Mouse (Mus musculus) bone marrow, adult 2 months (tissue): ENCODE measurements around the gene Plcb1. TPM values are rescaled to one million over a fixed set of nuclear protein-coding genes. Genes with fewer than 3 reads are reported as not detected.

Source experiments
- H3K27ac ChIP-seq: fragments of 200-500 bp; 2 replicates; pipeline ENCODE4 v1.5.1; 2012; ENCODE audit warnings: low read depth, mild to moderate bottlenecking, control low read depth, inconsistent platforms, low read length; ENCODE audit not compliant: control insufficient read depth, poor library complexity, insufficient read depth
- H3K4me1 ChIP-seq: fragments of 200-500 bp; 2 replicates; pipeline ENCODE4 v1.6.1; 2011; ENCODE audit warnings: low read length; ENCODE audit not compliant: control insufficient read depth, insufficient read depth
- H3K4me3 ChIP-seq: fragments of 200-500 bp; replicated peaks from 2 replicates; pipeline ENCODE3; 2011; ENCODE audit warnings: mild to moderate bottlenecking, low read depth, low read length, control low read depth; ENCODE audit not compliant: control insufficient read depth
- CTCF ChIP-seq: fragments of 200-500 bp; IDR thresholded peaks from 2 replicates; pipeline ENCODE4 v1.5.1; 2011; ENCODE audit warnings: low read length, control low read depth; ENCODE audit not compliant: control insufficient read depth, insufficient read depth
- POLR2A ChIP-seq: fragments of 200-500 bp; IDR thresholded peaks from 2 replicates; pipeline ENCODE4 v1.6.1; 2011; ENCODE audit warnings: low read depth, mild to moderate bottlenecking, control low read depth, low read length, borderline replicate concordance; ENCODE audit not compliant: control insufficient read depth
- WGBS: fragments of 180-500 bp; shearing (Covaris S2); methylation state at CpG from one replicate; pipeline ENCODE4 v1.1.7; 2018; 5-methylcytosine and 5-hydroxymethylcytosine counted together
- polyA plus RNA-seq: library from polyadenylated mRNA; stranded (reverse); fragments of >200 nt; gene quantifications from 2 replicates; pipeline ENCODE4 v1.2.4, GENCODE M21; 2011; ENCODE audit warnings: low replicate concordance; ENCODE audit not compliant: missing spikeins, insufficient read depth, insufficient read length

Gene Plcb1
- polyA plus RNA-seq, 1 experiment: 5.6 TPM

- Histone ChIP-seq H3K4me1 (no peaks in the 10 kb centered on the region), H3K27ac (no peak overlapping the region), H3K4me3 (no peak overlapping the region)
- WGBS: 79% methylated on average over 4 of the region's 4 CpGs
- TF ChIP-seq POLR2A (no peak), CTCF (no peak)
These were observed 265.8 kb downstream of the Plcb1 start for GRCm38 (mm10) chr2:135051540-135052288.

GRCm38 (mm10) chr2:135053391-135053790 is 267.5 kb downstream of the Plcb1 start:
- H3K4me1 ChIP-seq: no peaks in the 10 kb centered on the region
- TF ChIP-seq POLR2A: no peak
- TF ChIP-seq CTCF: no peak
- no peak overlapping the region for H3K4me3 ChIP-seq
- WGBS: 6% methylated on average over 3 of the region's 3 CpGs
- no peak overlapping the region for H3K27ac ChIP-seq

GRCm38 (mm10) chr2:135067419-135067818 is 281.6 kb downstream of the Plcb1 start:
- TF ChIP-seq CTCF: no peak
- no peak for TF ChIP-seq POLR2A
- Histone ChIP-seq H3K4me1 (no peaks in the 10 kb centered on the region), H3K27ac (no peak overlapping the region), H3K4me3 (no peak overlapping the region)

GRCm38 (mm10) chr2:135071349-135071748 is 285.5 kb downstream of the Plcb1 start:
- Histone ChIP-seq H3K4me1 (no peaks in the 10 kb centered on the region), H3K4me3 (no peak overlapping the region), H3K27ac (no peak overlapping the region)
- WGBS: 84% methylated on average over 4 of the region's 4 CpGs
- TF ChIP-seq CTCF (no peak), POLR2A (no peak)

DNA sequence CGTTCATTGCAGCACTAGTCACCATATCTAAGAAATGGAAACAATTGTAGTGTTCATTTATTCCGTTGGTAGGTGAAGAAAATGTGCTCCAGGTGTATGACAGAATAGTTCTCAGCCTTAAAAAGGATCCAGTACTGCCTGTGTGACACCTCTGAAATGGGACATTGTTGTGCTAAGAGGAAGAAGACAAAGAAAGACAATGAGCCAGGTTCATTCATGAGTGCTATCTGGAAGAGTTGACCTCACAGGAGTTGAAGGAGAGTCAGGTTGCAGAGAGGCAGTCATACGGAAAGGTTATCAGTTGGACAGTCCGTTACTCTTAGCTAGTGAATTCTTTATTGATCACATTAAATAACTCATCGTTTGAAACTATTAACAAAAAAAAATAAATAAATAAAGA is 286.6 kb downstream of the Plcb1 start:
- no peaks in the 10 kb centered on the region for H3K4me1 ChIP-seq
- TF ChIP-seq POLR2A (no peak), CTCF (no peak)
- WGBS: 73% methylated on average over 5 of the region's 5 CpGs
- no peak overlapping the region for H3K4me3 ChIP-seq
- no peak overlapping the region for H3K27ac ChIP-seq

DNA sequence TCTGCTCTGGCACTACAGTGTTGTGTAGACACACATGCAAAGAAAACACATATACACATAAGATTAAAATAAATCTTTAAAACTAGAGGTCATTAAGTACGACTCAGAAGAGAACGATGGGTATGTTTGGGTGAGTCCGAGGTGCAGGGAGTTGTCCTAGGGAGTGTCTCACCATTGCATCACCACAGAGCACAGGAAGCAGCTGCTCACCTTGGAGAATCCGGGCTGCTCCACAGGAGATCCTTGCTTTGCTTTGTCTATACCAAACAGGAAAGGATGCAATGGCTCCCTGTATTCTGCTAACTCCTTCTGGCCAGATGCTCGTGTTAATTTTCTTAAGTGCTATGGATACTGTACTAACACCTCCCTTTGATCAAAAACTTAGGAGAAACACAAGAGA is 287.1 kb downstream of the Plcb1 start:
- Histone ChIP-seq H3K4me1 (no peaks in the 10 kb centered on the region), H3K27ac (no peak overlapping the region), H3K4me3 (no peak overlapping the region)
- no peak for TF ChIP-seq POLR2A
- no peak for TF ChIP-seq CTCF
- 77% methylated on average over 5 of the region's 5 CpGs for WGBS

- TF ChIP-seq CTCF (no peak), POLR2A (no peak)
- 40% methylated on average over 1 of the region's 1 CpGs for WGBS
- Histone ChIP-seq H3K27ac (no peak overlapping the region), H3K4me3 (no peak overlapping the region), H3K4me1 (no peaks in the 10 kb centered on the region)
These were observed 289.5 kb downstream of the Plcb1 start for GRCm38 (mm10) chr2:135075375-135075774.

- 44% methylated on average over 5 of the region's 5 CpGs for WGBS
- Histone ChIP-seq H3K4me1 (no peaks in the 10 kb centered on the region), H3K4me3 (no peak overlapping the region), H3K27ac (no peak overlapping the region)
- TF ChIP-seq CTCF: no peak
- TF ChIP-seq POLR2A: no peak
These were observed 306.8 kb downstream of the Plcb1 start for GRCm38 (mm10) chr2:135092588-135093162.
